Mouse (Mus musculus) gastrocnemius, adult 2 months (tissue): Measurements from ENCODE around the gene Zbtb48. TPM values are rescaled to one million over a fixed set of nuclear protein-coding genes. Genes with fewer than 3 reads are reported as not detected.
A peak's percentile ranks its signal among the peaks of the same experiment; 100 is the strongest.

ENCODE experiments used
- DNase-seq: peaks from one replicate; pipeline ENCODE4 v3.0.0; 2022
- H3K27ac ChIP-seq: fragments of 200-600 bp; 2 replicates; pipeline ENCODE4 v1.8.1; 2022; ENCODE audit warnings: mild to moderate bottlenecking
- H3K4me3 ChIP-seq: fragments of 200-600 bp; 2 replicates; pipeline ENCODE4 v1.8.1; 2022; ENCODE audit warnings: mild to moderate bottlenecking, moderate library complexity
- CTCF ChIP-seq: fragments of 200-600 bp; IDR thresholded peaks from 2 replicates; pipeline ENCODE4 v1.8.1; 2022; ENCODE audit warnings: antibody characterized with exemption, mild to moderate bottlenecking, moderate library complexity
- intact Hi-C: fragments of 180-260 bp; cut with DNase I; formaldehyde crosslinking; loops from one replicate; pipeline ENCODE4 v1.15.1; 2025
- total RNA-seq, 2 experiments: library from RNA; stranded (reverse); gene quantifications; 2 replicates each; pipeline ENCODE4 v1.2.3; 2021

The Zbtb48 gene
- total RNA-seq, 2 experiments from 2014 or later: 2.4 to 3.3 TPM

GRCm38 (mm10) chr4:152007481-152008147 lies 19.9 kb downstream of the Zbtb48 start:
- DNase-seq: peak; percentile 49
- no peak for TF ChIP-seq CTCF
- intact Hi-C loops: loop anchor here (1.0 kb wide), 1 partner anchor 11 kb away; the partner anchor contains the start of gene Phf13
- peak overlapping the region; percentile 90 for H3K4me3 ChIP-seq
- peak overlapping the region; percentile 98 for H3K27ac ChIP-seq

GRCm38 (mm10) chr4:152006812-152007211 lies 20.7 kb downstream of the Zbtb48 start:
- H3K27ac ChIP-seq: peak overlapping the region; percentile 98
- no peak for DNase-seq
- H3K4me3 ChIP-seq: no peak overlapping the region
- TF ChIP-seq CTCF: no peak
- intact Hi-C loops: no loop called here

- TF ChIP-seq CTCF: peak; percentile 57
- intact Hi-C loops: no loop called here
- Histone ChIP-seq H3K4me3 (no peak overlapping the region), H3K27ac (no peak overlapping the region)
- DNase-seq: no peak
Measured at GRCm38 (mm10) chr4:152006137-152006536, 21.3 kb downstream of the Zbtb48 start.

GRCm38 (mm10) chr4:152002063-152002462 lies 25.4 kb downstream of the Zbtb48 start:
- no peak overlapping the region for H3K4me3 ChIP-seq
- intact Hi-C loops: no loop called here
- no peak overlapping the region for H3K27ac ChIP-seq
- DNase-seq: no peak
- no peak for TF ChIP-seq CTCF

- DNase-seq: no peak
- no peak overlapping the region for H3K27ac ChIP-seq
- intact Hi-C loops: no loop called here
- TF ChIP-seq CTCF: no peak
- no peak overlapping the region for H3K4me3 ChIP-seq
Measured at GRCm38 (mm10) chr4:152001335-152001734, 26.1 kb downstream of the Zbtb48 start.

- intact Hi-C loops: no loop called here
- DNase-seq: peak; percentile 70
- peak overlapping the region; percentile 72 for H3K27ac ChIP-seq
- H3K4me3 ChIP-seq: no peak overlapping the region
- TF ChIP-seq CTCF: no peak
Measured at GRCm38 (mm10) chr4:152000906-152001305, 26.6 kb downstream of the Zbtb48 start.

- H3K4me3 ChIP-seq: no peak overlapping the region
- no peak for TF ChIP-seq CTCF
- intact Hi-C loops: no loop called here
- H3K27ac ChIP-seq: peak overlapping the region; percentile 99
- DNase-seq: no peak
Measured at GRCm38 (mm10) chr4:151999481-151999880, 28.0 kb downstream of the Zbtb48 start.

- intact Hi-C loops: no loop called here
- Histone ChIP-seq H3K4me3 (peak overlapping the region; percentile 100), H3K27ac (peak overlapping the region; percentile 99)
- no peak for DNase-seq
- TF ChIP-seq CTCF: no peak
Measured at GRCm38 (mm10) chr4:151997701-151998100, 29.8 kb downstream of the Zbtb48 start.

- H3K4me3 ChIP-seq: peak overlapping the region; percentile 100
- peak overlapping the region; percentile 99 for H3K27ac ChIP-seq
- TF ChIP-seq CTCF: no peak
- DNase-seq: no peak
- intact Hi-C loops: loop anchor here (1.0 kb wide), 1 partner anchor 11 kb away; the partner anchor contains the start of gene Klhl21
Measured at GRCm38 (mm10) chr4:151996951-151997222, 30.6 kb downstream of the Zbtb48 start.

GRCm38 (mm10) chr4:151996173-151996950 lies 31.1 kb downstream of the Zbtb48 start, which contains the start of gene Phf13:
Gene Phf13 (minus strand): TSS chr4:151996258.
- intact Hi-C loops: loop anchor here (1.0 kb wide), 1 partner anchor 12 kb away; the partner anchor contains the start of gene Klhl21
- no peak for TF ChIP-seq CTCF
- H3K4me3 ChIP-seq: peak within 1 kb of the TSS; percentile 100

GRCm38 (mm10) chr4:151995371-151996172 lies 31.9 kb downstream of the Zbtb48 start:
- peak; percentile 55 for DNase-seq
- peak overlapping the region; percentile 99 for H3K27ac ChIP-seq
- H3K4me3 ChIP-seq: peak overlapping the region; percentile 100
- intact Hi-C loops: loop anchor here (1.0 kb wide), 1 partner anchor 13 kb away; the partner anchor contains the start of gene Klhl21
- TF ChIP-seq CTCF: no peak

More at GRCm38 (mm10) chr4:151996173-151996950, 31.1 kb downstream of the Zbtb48 start, which contains the start of gene Phf13:
- peak within 1 kb of the TSS; percentile 99 for H3K27ac ChIP-seq
- DNase-seq: peak; percentile 100
